ENCODE assay signal across 8 mouse cellular contexts in the genomic region with DNA sequence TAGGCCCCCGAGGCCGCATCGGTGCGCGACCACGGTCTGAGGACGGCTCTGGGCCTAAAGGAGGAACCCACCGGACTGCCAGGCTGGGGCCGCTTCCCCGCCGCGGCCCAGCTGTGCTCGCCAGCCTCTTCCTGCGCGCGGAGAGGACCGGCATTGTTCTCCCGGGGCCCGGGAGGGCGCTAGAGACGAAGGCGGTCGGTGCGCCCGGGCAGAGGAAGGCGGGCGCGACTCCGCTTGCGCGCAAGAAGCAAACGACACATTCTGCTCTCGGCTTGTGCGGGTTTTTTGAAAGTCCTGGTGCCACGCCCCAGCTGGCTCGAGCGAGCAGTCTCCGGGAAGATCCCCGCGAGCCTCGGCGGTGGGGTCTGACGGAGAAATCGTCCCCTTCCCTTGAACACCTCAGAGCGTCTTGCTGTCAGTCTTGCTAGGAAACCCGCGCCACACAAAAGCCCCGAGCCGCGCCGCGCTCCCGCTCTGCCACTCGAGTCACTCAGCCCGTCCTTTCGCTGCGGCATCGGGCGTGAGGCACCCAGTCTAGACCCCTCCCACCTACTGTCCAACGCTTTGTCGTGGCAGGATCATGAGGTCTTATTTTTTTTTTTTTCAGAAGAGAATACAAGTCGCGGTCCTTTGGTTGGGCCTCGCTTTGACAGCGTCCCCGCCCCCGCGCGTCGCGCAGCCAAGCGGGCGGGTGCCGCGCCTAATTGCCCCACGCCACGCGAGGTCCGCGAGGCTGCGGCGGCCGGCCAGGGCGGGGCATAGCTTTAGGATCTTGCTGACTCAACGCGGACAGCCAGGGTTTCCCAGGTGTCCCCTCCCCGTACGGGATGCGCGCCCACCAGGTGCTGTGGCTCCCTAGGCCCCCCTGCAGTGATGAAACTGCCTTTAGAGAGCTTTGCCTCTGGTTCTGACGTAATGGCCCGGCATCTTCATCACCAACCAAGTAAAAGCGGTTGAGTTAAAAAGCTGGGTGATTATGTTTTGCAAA. TPM values are rescaled to one million over a fixed set of nuclear protein-coding genes. Genes with fewer than 3 reads are reported as not detected.
DNase-seq lines count a peak whose midpoint lies in the region; TF ChIP-seq lines count a peak whose summit lies in the region.

A gene (minus strand): TSS at position 497 of the 988 bp plus-strand sequence.

- no peak for TF ChIP-seq CTCF in cerebellum, adult 2 months (IDR thresholded peaks at IDR 0.05; ENCODE audit: borderline replicate concordance, insufficient read depth, low read depth, low read length)

- H3K27ac ChIP-seq in cerebellum, adult 2 months (ENCODE audit: insufficient read depth, low read length), result peak within 1 kb of the TSS; percentile 89

- TF ChIP-seq POLR2A in cerebellum, adult 2 months (IDR thresholded peaks at IDR 0.05; ENCODE audit: borderline replicate concordance, insufficient read depth, low read length), result no peak

- H3K4me3 ChIP-seq in cerebellum, adult 2 months (replicated peaks; ENCODE audit: insufficient read depth, low read depth, low read length), result peak within 1 kb of the TSS; percentile 54

- H3K27me3 ChIP-seq in cerebellum, adult 2 months (ENCODE audit: control insufficient read depth, insufficient read depth, low read length), result no peaks in the 10 kb centered on the region

- WGBS in cerebellum, adult 2 months, result under 1% methylated on average over 93 of the region's 93 CpGs

- peaks cover 16% of the 10 kb centered on the region for H3K4me1 ChIP-seq in cerebellum, adult 2 months (ENCODE audit: control insufficient read depth, insufficient read depth, low read length)

- peak; percentile 75 for DNase-seq in NIH3T3 (ENCODE audit: low read depth)
- DNase-seq in cerebellum, adult 2 months, result peak in 1 of 2 experiments; percentile 83
- DNase-seq in forelimb bud, embryonic 11.5 days (ENCODE audit: low read depth, low spot score), result peak; percentile 31
- DNase-seq in heart, postnatal 4 days, result peak; percentile 81
- peak in 1 of 2 experiments; percentile 69 for DNase-seq in layer of hippocampus, postnatal 25 days (ENCODE audit: extremely low spot score in 1 of 2, low spot score in 1 of 2)
- peak; percentile 78 for DNase-seq in lung, postnatal 14 days
- DNase-seq in retina, postnatal 1 day, result peak; percentile 85
- peak; percentile 86 for DNase-seq in thymus, postnatal 4 days

RNA-seq across cellular contexts. Expression of the gene that starts here (rescaled TPM):
- polyA plus RNA-seq in cerebellum, adult 2 months (2012; rRNA removed), result 144 TPM in 2 replicates
- 10 to 100 TPM; 43.5 to 49.1 TPM for total RNA-seq in heart, postnatal 4 days (2021)
- total RNA-seq in layer of hippocampus, postnatal 25 days (2021), result 10 to 100 TPM; 72.9 to 75.2 TPM
